Mouse (Mus musculus) inflammation-experienced regulatory T-cells, adult 16 weeks (primary cell): Measurements from ENCODE around the gene Olfr658. TPM values are rescaled to one million over a fixed set of nuclear protein-coding genes. Genes with fewer than 3 reads are reported as not detected.

Source experiments
- polyA plus RNA-seq: library from polyadenylated mRNA; unstranded; fragments of 100-300 nt; shearing (Covaris generic); gene quantifications from one replicate; pipeline ENCODE4 v1.2.1, GENCODE M21; 2017

Olfr658 gene
- polyA plus RNA-seq: not detected

DNA sequence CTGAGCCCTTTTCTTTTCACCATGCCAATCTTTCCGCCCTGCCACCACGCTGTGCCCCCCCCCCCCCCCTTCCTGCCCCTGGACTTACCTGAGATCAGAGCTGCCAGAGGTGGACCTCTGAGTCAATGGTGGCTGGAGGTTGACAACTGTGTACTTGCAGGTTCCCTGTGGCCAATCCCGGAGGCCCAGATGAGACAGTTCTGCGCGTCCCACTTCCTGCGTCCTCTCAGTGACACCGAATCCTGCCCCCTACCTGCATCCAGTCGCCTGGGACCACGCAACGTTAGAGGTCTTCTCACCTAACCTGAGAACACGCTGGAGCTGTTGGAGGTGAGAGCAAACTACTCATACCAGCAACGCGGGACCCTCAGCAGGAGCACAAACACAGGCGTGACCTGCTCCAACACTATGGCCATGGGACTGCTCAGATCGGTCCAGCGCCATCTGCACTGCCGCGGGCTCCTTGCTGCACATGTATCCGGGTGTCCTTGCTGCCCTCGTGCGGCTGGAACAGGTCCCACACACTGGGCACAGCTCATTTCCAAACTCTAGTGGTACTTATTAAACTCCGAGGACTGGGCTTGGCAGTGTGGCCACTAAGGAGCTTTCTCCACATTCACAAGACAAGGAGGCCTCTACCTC is at the start of gene Olfr658:
Gene Olfr658, minus strand, starts transcription at position 465 of the 642 bp plus-strand sequence.

GRCm38 (mm10) chr7:104686201-104686600 is 39.1 kb upstream of the Olfr658 start, which contains the start of gene Olfr661:
Gene Olfr661 (plus strand): TSS chr7:104686501.

DNA sequence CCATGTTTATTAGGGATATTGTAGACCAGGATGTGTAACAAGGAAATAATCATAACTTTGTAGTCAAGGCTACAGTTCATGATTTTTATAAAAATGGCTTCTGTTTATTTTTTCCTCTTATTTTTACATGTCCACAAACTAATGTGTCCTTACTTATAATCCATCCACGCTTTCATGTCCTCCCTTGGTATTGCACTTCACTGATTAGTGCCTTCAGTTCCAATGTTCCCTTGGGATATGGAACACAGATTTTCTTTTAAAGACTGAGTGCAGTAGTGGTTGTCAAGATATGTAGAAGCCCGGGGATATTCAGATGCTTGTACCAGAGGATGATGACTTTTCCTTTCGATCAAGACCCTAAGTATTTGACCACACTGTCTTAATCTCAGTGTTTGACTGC is 19.3 kb upstream of the Olfr658 start, which contains the start of gene Olfr659:
Gene Olfr659, plus strand, starts transcription at position 301 of the 400 bp plus-strand sequence.

DNA sequence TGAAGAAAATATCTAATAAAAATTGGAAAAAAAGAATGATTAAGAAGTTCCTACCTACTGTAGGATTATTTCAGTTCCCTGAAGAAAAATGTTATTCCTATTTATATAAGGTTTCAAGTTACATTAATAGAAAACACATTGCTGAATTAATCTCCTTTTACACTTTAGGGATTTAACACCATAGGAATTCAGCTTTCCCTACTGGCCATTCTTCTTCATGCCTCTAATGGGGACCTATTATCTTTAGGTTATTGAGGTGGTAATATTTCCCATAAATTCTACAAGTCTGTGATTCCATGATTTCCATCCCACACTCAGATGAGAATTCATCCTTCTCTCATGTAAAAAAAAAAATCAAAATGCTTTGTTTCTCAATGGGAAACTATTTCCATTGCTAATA is 22.6 kb downstream of the Olfr658 start, which contains the start of gene Olfr657:
Gene Olfr657, plus strand, starts transcription at position 301 of the 400 bp plus-strand sequence.

DNA sequence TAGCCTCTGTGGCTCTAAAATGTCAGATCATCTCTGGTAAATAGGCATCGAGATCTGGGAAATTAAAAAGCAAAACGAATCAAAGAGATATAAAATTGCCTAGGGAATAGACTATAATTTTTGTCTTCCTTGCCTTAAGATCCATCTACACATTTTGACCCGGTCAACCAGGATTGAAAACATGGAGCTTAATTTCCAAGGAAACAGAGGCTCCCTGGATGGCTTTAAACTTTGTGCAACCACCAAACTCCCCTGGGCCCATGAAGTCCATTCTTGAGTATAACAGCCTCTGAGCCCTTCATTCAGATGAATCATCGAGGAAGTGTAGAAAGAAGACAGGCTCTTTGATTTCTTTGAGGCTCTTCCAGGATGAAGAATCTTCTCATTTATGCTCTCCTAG is 33.5 kb downstream of the Olfr658 start, which contains the start of gene Olfr656:
Gene Olfr656, plus strand, starts transcription at position 301 of the 400 bp plus-strand sequence.

DNA sequence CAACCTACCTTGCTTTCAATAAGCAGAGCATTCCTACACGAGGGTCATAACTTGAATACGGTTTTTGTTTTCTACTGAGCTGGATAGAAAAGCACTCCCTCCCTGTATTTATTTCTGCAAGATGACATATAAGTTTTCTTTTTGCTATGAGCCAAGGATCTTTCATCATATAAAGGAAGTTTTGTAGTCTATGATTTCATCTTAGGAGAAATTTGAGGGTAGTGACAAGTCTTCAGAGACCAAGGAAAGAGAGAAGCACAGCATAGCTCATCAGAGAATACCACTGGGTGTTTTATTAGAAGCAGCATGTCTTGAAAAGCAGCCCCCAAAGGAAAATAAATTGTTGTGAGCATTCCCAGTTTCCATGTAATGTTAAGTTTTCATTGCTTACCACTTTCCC is 45.4 kb downstream of the Olfr658 start, which contains the start of gene Olfr655:
Gene Olfr655, minus strand, starts transcription at position 101 of the 400 bp plus-strand sequence.

Other genes starting within 250 kb of the Olfr658 start
- 1.1 TPM for gene Trim30c, start 246.5 kb downstream of the Olfr658 start, polyA plus RNA-seq
- 67.1 TPM for gene Trim30a, start 182.1 kb downstream of the Olfr658 start, polyA plus RNA-seq
- 28.0 TPM for gene Trim30d, start 139.5 kb downstream of the Olfr658 start, polyA plus RNA-seq
- not detected for gene Olfr651, start 97.2 kb downstream of the Olfr658 start, polyA plus RNA-seq
- gene Olfr652, start 86.4 kb downstream of the Olfr658 start, polyA plus RNA-seq: not detected
- not detected for gene Olfr653, start 70.0 kb downstream of the Olfr658 start, polyA plus RNA-seq
- gene Olfr654, start 60.3 kb downstream of the Olfr658 start, polyA plus RNA-seq: not detected
- not detected for gene Olfr655, start 45.5 kb downstream of the Olfr658 start, polyA plus RNA-seq
- gene Olfr656, start 33.4 kb downstream of the Olfr658 start, polyA plus RNA-seq: not detected
- not detected for gene Olfr657, start 22.5 kb downstream of the Olfr658 start, polyA plus RNA-seq
- 0.10 TPM for gene Olfr659, start 19.4 kb upstream of the Olfr658 start, polyA plus RNA-seq
- not detected for gene Olfr661, start 39.2 kb upstream of the Olfr658 start, polyA plus RNA-seq
- not detected for gene Usp17le, start 130.2 kb upstream of the Olfr658 start, polyA plus RNA-seq
- not detected for gene Usp17lb, start 195.3 kb upstream of the Olfr658 start, polyA plus RNA-seq
- gene Usp17la, start 209.7 kb upstream of the Olfr658 start, polyA plus RNA-seq: not detected
- not detected for gene Olfr665, start 230.7 kb upstream of the Olfr658 start, polyA plus RNA-seq
- not detected for gene Olfr666, start 248.6 kb upstream of the Olfr658 start, polyA plus RNA-seq